Mouse (Mus musculus) brain, embryonic 18.5 days (tissue): ENCODE measurements at regions not wholly inside any gene's neighbourhood (a gene's known extent, or its start where the extent isn't known, plus 50 kb on each side); places are given as distances from the start of the nearest gene placed in this dataset.

Experiments
- DNase-seq: peaks from one replicate; pipeline ENCODE4 v3.0.0-alpha.2; 2012; ENCODE audit warnings: low read depth, low spot score

DNA sequence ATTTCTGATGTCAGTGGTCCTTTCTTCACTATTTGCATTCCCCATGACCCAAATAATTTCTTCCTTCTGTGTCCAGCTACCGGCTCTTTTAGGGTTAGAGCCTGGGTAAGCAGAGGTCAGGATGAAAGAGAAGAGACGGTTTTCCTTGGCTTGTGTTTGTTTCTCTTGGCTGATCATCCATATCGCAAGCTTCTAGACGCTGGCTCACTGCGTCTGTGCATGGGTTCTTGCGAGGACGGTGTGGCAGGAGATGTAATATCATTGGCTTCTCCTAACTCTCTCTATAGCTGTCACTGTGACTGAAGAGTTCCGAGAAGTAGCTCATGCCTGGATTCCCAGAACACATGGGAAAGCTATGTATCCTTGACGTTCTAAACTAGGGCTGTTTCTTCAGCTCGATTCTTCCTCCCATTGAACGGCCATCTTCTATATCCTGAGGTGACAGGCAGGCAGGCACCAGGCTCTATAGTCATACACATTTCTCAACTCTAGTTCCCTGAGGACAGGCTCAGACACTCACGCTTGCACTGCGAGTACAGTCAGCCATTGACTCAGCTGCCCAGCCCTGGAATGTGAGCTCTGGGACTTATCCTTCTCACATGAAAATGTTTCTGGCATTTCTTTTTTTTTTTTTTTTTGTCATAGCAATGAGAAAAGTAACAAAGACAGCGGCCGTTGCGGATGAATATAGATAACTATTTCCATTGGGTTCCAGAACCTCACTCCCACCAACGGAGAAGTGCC, 85.0 kb downstream of the Bach1 start:
- DNase-seq: no peak

DNA sequence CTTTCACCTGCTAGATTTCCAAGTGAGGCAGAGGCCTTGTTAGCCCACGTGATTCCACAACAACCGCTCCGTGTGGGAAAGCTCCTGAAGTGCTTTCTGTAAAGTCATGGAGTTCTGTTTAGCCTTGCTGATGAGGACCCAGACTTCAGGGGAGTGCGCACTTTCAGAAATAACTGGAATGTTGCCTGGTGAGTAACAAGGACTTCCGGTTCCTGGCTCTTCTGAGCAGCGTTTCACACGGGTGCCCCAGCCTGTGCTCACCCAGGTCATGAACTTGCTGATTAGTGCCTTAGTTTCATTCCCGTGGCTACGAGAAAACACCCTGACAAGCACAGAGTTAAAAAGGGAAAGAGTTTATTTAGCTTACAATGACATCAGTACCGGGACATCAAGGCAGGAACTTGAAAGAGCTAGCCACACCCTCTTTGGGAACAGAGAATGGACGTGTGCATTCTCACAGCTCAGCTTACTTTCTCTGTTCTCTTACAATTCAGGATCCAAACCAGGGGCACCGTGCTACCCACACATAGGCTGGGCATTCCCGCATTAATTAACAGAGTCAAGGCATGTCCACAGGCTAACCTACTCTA, 85.8 kb downstream of the Bach1 start:
- no peak for DNase-seq

DNA sequence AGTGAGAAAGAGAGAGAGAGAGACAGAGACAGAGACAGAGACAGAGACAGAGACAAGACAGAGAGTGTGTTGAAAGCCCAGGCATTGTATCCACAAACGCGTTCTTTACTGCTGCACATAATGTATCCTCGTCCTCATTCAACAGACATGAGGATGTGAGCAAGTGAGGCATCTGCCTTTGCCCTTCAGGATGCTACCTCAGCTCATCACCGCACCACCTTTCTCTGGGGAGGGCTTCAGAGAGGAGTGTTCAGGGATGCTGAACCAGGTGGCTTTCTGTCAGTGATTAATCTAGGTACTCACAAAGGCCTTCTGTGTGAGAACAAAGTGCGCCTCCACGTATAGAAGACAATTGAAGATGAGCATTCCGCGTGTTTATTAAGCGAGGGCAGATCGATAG, 90.8 kb downstream of the Bach1 start:
- no peak for DNase-seq

DNA sequence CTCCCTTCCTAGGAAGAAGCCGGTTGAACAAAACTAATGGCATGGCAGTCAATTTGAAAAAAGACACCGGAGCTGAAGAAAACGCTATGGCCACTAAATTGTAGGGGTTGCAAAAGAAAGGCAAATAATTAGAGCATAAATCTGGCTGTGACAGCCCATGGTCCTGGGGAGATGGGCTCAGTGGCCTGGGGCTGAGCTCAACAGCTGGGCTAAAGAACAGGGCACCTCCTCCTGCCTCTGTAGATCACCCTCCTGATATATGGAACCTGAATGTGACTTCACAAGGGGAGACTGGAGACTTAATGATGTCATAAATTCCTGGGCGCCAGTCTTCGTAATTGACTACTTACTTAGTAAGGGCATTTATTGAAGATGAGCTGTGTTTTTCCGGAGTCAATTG, 91.2 kb downstream of the Bach1 start:
- DNase-seq: no peak

DNA sequence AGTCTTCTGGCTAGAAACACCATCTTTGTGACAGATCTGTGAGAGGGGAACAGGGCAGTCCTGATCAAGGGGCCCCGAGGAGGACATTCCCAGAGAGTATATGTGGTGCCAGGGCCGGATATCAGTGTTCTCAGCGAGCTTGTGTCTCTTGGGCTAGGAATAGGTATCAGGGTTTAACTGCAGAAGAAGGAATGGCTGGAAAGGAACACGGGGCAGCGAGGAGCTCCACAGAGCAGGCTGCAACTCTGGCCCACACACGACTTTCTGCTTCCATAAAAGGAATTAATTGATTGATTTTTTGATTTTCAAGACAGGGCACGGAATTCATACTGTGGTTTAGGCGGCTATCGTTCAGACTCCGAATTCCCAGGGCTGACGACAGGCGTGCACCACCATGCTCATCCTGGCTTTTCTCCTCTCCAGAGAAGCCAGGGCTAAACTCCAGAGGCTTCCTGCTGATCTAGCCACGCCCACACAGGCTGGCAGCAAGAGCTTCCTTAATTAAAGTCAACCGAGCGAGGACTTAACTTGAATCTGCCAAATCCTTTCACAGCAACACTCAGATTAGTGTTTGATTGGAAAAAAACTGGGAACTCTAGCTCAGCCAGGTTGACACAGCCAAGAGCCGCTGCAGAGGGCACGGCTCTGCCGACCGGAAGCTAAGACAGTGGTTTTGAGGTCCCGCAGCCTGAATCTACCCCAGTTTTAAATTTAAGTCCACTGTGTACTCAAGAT, 97.9 kb downstream of the Bach1 start:
- DNase-seq: peak; percentile 39

DNA sequence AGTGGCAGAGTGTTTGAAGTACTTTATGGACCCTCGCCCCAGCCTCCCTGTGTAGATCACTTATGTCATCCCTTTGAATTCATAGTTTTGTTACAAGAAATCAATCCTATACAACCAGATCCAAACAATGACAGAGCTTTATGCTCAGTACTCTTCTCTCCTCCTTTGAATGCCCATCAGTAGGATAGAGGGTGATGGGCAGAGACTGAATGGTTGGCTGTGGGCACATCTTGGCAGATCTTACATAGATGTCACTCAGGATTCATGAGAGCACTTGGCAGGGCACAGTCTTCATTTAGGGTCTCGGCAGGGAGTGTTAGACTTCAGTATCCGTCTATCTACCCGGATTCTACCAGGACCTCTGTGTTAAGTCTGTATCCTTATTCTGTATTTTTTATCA, 103.6 kb downstream of the Bach1 start:
- no peak for DNase-seq

DNA sequence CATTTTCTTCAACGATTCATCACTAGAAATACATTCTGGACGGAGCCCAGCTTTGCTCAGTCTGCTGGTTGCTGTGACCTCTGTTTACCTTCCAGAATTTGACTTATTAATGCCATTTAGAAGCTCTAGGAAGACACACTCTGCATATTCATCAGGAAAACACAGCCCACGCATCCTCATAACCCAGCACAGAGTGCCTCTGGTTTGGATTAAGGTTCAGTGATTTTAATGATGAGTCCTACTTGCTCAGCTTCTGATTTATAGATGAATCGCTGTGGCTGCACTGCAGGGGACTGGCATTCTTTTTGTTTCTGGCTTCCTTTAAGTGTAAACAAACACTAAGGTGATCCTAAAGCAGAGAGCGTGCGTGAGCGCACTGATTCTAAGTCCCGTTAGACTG, 118.8 kb downstream of the Bach1 start:
- no peak for DNase-seq

DNA sequence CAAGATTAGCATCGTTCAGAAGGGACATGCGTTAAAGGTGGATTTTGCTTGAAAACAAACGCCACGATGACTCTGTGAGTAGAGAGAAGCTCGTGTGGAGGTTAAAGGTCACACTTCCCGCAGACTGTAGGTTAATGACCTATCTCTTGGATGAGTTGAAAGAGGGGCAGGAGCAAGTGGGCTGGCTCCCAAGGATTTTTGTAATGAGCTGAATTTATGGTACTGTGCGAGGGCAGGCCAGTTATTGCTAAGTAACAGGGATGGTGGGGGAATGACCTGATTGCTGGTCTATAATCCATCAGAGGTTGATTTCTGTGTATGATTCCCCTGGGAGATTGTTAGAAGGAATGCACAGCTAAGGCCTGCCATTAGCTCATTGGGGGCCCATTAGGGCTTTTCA, 135.6 kb downstream of the Bach1 start:
- no peak for DNase-seq

DNA sequence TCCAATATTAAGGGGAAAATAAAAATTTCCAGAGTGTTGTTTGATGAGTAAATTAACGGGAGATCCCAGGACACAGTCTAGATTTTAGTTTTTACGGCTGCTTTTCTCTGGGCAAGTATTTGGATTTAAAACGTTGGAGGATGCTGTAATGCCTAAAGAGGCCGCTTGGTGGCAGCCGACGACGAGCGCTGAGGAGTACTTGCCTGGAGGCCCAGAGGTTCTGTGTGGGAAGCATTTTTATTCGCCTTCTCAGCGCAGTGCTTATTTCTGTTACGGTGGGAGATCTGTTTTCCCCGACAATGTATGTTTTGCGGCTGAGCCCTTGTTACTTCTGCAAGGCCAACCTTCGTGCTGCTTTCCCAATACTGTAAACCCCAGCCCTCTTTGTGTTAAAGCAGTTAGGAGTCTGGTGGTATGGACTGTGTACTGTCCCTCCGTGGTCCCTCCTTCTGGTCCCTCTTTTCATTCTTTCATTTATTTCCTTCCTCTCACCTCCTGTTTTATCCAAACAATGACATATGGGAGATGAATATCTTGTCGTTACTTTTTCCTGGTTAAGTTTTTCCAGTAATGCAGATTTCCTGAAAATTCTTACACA, 142.3 kb downstream of the Bach1 start:
- peak; percentile 66 for DNase-seq
